Mouse (Mus musculus) kidney, adult 8-10 months (tissue): ENCODE measurements around the gene Polr1e.
"Not testable (repeated sequence)": the region's sequence is repeated elsewhere in the genome, so short reads cannot be mapped to it uniquely, and the experiment has no call there.

Source experiments
- DNase-seq, 2 experiments: peaks; one replicate each; pipeline ENCODE4 v3.0.0; 2022

Gene Polr1e

DNA sequence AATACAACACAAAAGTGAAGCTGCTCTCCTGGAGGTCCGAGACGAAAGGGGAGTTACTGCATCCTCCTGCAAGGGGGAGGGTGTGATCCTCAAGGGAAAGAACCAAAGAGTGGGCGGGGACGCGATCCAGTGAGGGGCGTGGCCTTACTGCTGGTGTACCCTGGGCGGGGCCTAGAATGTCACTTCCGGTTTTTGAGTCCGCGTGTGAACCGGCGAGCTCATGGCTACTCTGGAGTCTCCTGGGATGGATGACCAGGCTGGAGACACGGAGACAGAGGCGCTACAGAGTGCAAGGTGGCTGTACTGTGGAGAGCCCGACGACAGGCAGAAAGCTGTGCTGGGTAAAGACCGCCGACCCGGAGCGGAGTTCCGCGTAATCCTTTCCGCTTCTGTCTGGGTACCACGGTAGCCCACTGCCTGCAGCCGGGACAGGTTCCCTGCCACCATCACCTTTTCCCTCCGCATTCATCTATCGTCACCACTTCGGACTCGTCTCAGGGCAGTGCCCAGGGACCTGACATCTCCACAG lies at the start of gene Polr1e:
Polr1e (plus strand) TSS at position 132 of the 529 bp plus-strand sequence.
- peak; percentile 94 to 98 for DNase-seq

DNA sequence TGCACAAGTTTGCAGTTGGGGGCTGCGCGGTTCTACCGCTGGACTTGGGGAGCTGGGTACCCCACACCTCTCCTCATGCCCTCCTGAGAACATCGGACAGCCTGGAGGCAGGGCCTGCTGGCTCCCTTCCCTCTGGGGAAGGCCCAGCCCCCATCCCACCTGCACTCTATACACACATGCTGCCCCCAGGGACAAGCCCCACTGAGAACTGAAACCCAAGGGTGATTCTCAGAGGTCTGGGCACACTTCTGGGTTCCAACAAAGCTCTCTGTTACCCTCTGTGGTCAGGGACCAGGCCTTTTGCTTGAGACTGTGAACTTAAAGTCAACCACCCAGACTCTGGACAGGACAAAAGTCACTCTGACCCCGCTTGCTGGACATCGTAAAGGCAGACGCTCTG lies 48.3 kb upstream of the Polr1e start:
- DNase-seq: no peak

DNA sequence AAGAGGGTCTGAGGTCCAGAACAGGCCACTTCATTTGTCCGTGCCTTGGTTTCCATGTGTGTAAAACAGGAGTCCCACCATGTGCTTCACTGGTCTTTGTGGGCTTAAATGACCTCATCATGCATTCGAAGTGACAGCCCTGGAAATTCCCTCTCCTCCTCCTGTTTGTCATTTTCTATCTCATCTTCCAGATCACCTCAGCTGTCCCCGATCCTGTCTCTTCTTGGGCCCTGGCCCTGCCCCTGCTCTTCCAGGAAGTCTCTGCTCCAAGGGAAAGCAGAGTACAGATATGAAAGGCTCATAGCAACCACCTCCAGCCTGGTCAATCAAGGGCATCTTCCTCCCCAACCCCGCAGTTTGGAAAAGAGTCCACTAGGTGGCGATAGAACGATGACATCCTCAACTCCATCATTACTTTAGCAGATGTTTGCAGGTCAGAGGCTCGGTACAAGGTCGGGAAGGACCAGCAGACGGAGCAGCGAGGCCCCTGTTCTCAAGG lies 47.7 kb upstream of the Polr1e start:
- DNase-seq: peak in 1 of 2 experiments; percentile 74

DNA sequence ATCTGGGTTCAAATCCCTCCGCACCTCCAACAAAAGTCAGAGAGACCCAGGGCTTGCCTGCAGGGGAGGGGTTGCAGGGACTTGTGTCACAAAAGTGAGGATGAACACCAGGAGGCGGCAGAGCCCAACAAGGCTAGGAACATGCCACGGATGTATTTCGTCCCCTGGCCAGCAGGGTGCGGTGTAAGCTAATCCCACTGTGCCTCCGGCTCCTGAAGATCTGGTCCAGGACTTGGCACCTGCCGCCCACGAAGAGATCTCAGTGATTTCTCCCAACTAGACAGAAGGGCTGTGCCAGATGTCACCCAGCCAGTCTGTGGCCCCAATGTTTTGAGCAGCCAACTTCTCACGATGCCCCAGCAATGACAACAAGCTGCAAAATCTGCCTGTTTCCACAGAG lies 44.9 kb upstream of the Polr1e start:
- DNase-seq: peak; percentile 88 to 94

DNA sequence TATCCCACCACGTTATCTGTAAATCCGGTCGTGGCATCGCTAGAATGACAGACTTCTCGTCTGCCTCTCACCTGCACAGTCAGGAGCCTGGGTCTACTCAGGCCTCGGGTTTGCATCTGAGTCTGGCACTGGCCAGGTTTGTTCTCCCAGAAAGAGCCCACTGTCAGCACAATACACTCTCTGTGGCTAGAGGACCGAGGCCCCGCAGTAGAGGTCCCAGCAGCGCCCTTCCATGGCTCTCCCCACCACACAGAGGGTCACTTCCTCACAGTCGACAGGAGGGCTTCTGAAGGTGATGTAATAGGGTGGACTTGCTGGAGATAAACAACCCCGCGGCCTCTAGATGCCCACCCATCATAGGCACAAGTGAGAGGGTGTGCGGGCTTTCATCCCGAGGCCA lies 44.5 kb upstream of the Polr1e start:
- DNase-seq: no peak

DNA sequence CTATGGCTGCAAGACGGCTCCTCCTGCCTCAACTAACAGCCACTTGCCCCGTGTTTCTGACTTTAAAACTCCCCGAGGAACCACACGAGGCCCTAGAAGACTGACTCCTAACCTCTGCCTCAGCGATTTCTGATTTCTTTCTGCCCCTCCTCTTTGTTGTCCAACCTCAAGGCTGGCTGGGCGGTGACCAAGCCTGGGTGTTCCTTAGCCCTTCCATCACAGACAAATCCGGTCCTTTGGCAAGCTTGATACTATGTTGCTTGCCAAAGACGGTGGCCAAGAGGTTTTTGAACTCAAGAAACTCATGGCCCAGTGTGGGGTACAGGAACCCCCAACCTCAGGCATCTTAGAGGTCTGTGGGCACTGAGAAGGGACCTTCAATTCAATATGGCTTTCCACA lies 44.1 kb upstream of the Polr1e start:
- DNase-seq: peak; percentile 50 to 62

DNA sequence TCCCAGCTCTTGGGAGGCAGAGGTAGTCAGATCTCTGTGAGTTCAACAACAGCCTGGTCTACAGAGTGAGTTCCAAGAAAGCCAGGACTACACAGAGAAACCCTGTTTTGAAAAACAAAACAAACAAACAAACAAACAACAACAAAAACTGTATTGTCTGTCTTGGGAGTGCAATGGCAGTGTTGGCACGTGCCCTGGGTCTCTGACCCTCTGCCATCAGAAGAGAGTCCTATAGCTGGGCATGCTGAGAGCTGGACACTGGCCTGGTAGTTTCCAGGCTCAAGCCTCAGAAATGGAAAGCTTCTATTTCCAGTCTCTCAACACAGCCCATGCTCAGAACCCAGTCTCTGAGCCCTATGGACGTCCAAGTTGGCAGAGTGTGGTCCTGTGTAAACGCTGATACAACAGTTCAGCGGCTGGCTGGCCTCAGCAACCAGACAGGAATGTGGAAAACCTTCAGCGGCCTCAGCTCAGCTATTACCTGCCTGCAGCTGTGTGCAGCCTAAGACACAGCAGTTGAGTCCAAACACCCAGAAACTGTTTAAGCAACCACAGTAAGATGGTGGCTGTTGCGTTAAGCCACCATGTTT lies 42.3 kb upstream of the Polr1e start:
- DNase-seq: peak in 1 of 2 experiments; percentile 43

DNA sequence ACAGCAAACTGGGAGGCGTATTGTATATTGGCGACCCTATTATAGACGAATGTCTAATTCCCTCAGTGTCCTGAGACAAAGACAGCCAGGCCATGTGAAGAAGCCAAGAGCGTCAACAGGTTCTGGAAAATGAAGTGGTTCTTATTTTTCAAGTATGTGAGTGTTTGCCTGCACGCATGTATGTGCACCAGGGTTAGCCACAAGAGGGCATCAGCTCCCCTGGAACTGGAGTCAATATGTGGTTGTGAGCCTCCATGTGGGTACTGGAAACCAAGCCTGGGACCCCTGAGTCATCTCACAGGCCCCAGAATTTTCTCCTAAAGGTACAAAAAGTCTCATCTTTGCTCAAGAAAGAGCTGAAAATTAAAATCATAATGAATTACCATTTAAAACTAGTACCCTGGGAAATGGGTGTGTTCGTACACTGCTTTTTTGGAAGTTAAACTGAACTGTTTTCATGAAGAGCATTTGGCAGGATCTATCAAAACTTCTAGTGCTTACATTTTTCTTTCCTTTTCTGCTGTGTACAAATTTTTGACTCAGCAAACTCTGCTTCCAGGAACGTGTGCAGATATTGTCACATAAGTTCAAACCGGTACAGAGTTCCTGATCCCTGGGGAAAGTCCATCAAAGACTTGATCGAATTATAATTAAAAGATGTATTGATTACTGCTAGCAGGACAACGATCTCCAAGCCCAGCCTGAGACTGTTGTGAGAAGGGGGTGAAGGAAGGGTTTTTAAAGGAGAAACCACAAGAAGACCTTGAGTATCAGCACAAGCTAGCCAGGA lies 41.3 kb upstream of the Polr1e start:
- DNase-seq: no peak

DNA sequence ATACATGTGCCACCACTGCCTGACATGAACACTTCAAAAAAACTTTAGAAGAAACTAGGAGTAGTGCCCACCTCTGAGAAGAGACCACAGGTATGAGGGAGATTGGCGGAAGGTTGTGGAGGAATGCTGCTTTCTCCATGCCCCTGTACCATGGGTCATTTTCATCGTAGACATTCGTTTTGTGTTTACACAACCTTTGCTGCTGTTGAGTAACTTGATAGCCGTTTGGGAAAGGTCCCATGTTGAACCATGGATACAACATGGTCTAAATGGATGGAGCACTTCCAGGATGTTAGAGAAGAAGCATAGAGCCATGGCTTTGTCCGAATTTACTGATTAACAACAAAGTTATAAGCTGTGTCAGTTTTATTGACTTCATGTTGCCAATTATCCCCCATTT lies 40.2 kb upstream of the Polr1e start:
- DNase-seq: no peak

DNA sequence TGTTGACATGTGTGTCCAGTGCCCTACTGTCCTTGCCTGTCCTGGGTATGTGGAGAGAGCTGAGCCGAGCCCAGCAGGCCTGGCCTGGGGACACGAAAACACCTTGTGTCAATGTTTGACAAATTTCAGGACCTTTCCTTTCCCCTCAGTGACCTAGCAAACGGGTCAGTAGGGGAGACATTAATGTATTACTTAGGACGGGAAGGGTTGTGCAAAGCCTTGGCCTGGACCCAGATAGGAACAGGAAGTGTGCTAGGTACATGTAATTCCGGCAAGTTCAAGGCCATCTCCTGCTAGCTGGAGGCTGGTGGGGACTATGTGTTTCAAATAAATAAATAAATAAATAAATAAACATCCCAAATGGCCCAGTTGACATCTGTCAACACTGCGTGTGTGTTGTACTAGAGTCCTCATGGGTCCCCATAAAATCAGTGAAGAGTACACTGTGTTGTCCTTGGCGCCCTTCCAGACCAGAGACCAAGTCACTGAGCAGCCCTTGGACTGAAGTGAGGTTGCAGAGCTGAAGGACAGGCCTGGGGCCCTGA lies 38.5 kb upstream of the Polr1e start:
- peak; percentile 67 to 81 for DNase-seq

DNA sequence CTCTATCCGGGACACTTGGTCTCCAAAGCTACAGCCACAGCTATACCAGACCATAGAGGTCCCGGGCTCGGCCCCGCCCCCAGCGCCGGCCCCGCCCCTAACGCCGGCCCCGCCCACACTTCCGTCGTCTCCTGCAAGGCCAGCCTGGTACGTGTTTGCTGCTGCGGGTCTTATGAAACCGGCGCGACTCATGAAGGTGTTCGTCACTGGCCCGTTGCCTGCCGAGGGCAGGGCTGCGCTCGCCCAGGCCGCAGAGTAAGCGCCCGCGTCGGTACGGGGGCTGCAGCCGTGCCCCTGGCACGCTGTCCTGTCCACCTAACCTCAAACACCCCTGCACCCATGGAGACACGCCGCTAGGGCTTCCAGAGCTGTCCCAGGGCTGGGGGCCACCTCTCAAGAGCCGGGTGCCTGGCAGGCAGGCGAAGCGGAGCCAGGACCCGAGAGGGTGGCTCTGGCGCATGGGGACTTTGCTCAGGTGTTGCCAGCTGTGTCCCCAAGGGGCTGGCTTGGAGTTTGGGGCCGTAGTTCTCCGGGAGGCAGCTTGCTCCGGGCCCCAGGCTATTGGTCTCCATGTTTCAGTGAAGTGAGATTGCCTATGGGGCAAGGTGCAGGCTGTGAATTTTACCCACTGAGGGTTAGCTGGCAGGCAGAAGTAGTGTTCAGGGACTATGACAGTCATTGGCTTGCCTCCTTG lies 37.0 kb upstream of the Polr1e start, which contains the start of gene Grhpr:
Grhpr (plus strand) TSS at position 116 of the 694 bp plus-strand sequence.
- peak; percentile 82 to 84 for DNase-seq

DNA sequence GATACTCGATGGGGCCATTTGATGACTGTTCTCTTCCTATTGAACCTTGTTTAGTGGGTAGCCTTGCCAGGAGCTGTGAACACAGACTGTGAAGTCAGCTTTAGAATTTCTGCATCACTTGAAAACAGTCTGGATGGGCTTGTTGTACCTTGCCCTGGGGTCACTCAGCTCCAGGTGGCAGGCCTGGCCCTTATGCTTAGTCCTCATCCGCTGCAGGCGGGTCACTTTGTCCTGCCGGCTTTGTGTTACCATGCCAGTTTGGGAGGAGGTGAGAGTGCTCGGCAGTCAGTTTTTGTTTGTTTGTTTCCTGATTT lies 36.5 kb upstream of the Polr1e start:
- DNase-seq: peak; percentile 68 to 73

DNA sequence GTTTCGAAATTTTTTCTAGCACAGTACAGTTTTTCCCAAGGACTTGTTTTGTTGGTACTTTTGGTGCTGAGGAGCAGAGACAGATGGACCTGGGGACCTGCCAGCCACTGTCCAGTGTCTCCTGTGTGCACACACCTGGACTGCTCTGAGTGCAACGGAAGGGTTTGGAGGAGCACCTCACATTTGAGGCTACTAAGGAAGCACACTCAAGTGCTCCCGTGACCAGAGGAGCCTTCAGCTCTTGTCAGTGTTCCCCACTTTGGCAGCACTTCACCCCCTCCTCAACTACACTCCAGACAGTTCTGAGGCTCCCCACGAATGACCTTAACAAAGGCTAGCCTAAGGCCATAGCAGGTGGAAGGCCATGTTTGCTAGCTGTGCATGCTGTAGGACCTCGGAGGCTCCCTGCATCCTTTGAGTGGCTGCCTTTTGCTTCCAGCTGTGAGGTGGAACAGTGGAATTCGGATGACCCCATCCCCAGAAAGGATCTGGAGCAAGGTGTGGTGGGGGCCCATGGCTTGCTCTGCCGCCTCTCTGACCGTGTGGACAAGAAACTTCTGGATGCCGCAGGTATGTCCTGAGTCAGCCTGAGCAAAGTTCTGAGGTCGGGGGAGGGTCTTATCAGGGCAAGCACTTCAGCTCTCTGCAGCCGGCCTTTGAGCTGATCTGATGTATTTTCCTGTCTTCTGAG lies 35.8 kb upstream of the Polr1e start:
- DNase-seq: peak in 1 of 2 experiments; percentile 38

DNA sequence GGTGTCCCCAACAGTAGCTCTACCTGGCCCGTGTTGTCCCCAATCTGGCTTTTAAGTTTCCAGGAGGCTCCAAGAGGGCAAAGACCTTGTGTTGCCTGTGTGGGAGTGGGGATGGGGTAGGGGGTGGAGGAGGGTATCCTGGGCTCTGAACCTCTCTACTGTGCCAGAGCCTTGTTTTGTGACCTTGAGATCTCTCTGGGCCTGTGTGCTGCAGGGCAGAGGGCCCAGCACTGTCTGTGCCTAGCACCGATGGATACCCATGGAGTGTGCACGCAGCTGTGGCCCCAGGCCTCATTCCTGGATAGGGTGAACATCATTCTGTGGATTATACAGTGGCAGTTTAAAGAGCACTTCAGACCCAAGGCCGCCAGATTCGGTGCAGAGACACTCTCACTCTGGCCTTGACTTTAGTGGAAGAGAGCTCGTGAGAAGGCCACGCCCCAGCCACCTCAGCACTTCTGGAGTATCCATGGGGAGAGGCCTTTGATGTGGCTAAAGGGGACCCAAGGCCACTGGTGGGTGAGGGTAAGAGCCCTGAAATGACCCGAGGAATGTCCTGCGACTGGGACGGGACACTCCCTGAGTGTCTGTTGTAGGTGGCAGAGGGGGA lies 35.1 kb upstream of the Polr1e start:
- peak in 1 of 2 experiments; percentile 29 for DNase-seq

DNA sequence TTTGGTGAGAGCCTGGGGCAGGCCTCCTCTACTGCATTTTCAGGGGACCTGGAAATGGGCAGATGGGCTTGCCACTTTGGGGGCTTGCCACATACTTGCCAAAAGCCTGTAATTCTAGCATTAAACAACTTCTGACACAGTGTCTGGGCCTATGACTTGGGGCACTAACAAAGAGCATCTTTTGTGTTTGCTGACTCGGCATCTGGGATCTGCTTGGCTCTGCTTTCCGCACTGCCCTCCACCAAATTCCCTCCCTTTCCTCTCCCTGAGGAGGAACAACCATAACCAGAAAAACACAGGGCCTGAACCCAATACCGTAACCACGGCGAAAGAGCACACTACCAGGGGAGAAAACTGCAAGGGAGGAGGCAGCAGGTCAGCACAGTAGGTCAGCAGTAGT lies 27.8 kb upstream of the Polr1e start:
- DNase-seq: no peak

DNA sequence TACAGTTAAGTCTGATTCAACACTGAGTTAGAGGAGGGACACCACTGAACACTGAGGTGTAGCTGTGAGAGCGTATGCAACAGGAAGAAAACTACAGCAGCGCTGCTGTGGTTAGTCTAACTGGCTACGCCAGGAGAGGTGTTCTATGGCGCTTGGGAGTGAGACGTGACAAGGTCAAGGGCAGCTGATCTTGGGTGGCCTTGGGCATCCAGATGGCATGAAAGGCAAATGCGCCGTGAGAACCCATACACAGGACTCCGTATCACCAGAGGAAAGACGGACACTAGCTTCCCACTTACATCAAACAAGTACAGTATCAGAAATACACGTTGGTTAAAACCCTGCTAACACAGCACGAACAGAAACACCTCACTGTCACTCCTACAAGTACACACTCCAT lies 26.1 kb upstream of the Polr1e start:
- DNase-seq: not testable (repeated sequence)

DNA sequence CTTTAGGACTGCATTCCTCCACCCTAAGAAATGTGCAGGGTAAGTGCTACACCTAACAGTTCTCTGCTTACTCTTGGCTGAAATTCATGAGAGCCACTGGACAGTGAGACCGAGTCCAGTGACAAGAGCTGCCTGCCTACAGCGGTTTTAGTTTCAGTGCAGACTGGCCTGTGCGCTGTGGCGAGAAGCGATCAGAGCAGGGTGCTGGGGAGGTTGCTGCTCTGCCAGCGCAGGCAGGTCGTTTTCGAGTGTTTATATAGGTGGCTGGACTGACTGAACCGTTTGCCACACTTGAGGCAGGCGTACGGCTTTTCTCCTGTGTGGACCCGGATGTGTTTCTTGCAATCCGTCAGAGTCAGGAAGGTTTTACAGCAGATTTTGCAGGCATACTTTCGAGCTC lies 25.2 kb upstream of the Polr1e start:
- not testable (repeated sequence) for DNase-seq

DNA sequence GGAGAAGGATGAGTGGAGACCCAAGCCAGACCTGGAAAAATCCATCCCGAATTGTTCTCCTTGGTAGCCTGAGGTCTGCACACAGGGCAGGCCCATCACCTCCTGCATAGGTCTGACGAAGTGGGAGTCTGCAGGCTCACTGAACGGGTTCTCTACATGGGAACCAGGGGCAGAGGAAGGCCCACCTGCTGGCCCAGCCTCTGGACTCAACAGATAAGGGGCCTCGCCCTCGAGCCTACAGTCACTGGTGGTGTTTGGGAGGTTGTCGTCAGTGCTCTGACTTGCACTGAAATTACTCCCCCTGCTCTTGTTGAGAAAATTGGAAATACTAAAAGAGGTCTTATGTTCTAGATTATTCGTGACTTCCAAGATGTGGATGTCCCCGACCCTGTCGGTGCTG lies 24.5 kb upstream of the Polr1e start:
- DNase-seq: no peak

DNA sequence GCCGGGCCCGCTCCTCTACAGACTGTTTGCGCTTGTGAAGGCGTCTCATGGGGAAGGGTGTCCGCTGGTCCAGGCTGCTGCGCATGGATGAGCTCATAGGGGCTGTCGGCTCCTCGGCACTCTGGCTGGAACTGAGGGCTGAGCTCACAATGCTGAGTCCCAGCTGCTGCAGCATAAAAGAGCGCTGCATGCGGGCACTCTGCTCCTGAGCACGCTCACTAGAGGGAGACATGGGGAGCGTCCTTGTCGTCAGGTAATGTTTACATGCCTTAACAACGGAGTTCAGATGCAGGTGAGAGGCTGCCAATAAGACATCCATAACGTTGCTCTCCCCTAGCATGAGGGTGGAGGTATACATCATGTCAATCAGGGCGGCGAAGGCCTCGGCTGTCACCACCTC lies 23.6 kb upstream of the Polr1e start:
- DNase-seq: no peak

DNA sequence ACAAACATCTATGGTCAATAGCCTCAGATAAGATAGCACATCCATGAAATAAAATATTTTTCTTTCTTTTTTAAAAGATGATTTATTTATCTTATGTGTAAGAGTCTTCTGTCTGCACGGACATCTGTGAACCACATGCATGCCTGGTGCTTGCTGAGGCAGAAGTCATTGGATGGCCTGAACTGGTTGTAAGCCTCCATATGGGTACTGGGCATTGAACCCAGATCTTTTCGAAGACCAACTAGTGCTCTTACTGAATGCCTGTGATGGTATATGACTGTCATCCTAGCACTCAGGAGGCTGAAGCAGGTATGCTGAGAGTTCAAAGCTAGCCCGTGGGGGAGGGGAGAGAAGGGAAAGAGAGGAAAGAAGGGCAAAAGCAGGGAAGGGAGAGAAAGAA lies 20.3 kb upstream of the Polr1e start:
- no peak for DNase-seq

DNA sequence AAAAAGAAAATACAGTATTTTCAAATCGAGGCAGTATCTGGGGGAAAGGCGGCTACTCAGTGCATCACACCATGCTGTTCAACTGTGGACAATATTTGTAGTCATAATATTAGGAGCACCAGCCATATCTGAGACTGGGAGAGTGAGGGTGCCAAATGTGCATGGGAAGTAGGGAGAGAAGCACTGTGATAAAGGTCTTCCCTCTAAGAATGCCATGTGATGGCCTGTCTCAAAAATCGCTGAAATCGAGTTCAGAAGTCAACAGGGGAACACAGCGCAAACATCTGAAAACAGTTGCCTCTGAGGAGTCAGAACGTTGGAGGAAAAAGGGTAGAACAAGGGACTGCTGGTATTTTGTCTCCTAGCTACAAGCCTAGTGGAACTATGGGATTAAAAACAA lies 18.4 kb upstream of the Polr1e start:
- DNase-seq: no peak

DNA sequence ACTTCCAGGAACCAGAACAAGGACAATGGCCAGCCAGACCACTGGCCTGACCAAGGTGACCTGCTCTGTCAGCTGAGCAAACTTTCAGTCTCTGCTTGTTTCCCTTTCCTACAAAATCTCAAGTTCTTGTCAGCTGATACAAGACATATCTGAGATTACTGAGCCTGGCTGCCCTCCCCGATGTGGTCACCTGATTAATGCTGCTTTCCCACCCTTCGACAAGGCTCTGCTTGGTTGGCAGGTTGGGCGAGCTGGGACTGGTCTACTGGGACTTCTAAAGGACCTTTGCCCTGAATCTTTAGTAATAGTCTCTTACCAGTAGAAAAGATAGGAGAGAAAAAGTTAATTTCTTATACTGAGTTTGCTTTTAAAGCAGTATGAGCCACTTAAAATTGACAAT lies 12.9 kb upstream of the Polr1e start:
- DNase-seq: peak; percentile 58 to 68
